Mouse (Mus musculus): ENCODE results near the gene Notch1.

DNA sequence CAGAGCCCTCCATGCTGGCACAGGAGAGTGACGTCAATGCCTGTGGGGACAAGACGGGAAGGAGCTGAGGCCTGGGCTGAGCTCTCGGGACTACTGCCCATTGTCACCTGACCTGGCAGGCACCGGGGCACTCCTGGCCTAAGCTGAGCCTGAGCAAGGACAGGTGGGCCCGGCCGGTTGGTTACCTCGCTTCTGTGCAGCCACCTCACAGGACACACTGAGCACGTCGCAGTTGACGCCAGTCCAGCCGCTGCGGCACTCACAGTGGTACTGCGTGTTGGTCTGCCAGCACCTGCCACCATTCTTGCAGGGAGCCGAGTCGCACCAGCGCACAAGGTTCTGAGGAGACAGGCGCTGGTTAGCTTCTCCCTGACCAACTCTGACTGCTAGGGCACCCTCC, 45.5 kb downstream of the Notch1 start:
- TF ChIP-seq EP300 (IDR thresholded peaks at IDR 0.05; ENCODE audit: low read depth): no peak
- no peak for TF ChIP-seq CTCF (IDR thresholded peaks at IDR 0.05; ENCODE audit: low read depth)

Measured in liver, postnatal 0 days (tissue).